Mouse (Mus musculus) c-Kit-negative CD71-positive TER-119-positive erythroid progenitor cells, embryonic 14.5 days (primary cell): ENCODE results near the gene Fkbp6.

Source experiments
- DNase-seq: peaks from one replicate; pipeline ENCODE4 v3.0.0-alpha.2; 2013; ENCODE audit warnings: low read depth, low spot score

Gene Fkbp6

GRCm38 (mm10) chr5:135276597-135276996, 73.2 kb downstream of the Fkbp6 start:
- no peak for DNase-seq

GRCm38 (mm10) chr5:135274663-135275396, 75.0 kb downstream of the Fkbp6 start:
- DNase-seq: no peak

GRCm38 (mm10) chr5:135271563-135272165, 78.2 kb downstream of the Fkbp6 start:
- DNase-seq: no peak

GRCm38 (mm10) chr5:135270361-135270760, 79.5 kb downstream of the Fkbp6 start:
- DNase-seq: no peak

GRCm38 (mm10) chr5:135269451-135269850, 80.4 kb downstream of the Fkbp6 start:
- no peak for DNase-seq

GRCm38 (mm10) chr5:135264548-135264947, 85.3 kb downstream of the Fkbp6 start:
- DNase-seq: no peak

GRCm38 (mm10) chr5:135263866-135264503, 85.9 kb downstream of the Fkbp6 start:
- DNase-seq: no peak

GRCm38 (mm10) chr5:135258280-135259150, 91.3 kb downstream of the Fkbp6 start:
- DNase-seq: no peak

- no peak for DNase-seq
Observed at GRCm38 (mm10) chr5:135257559-135257958, 92.3 kb downstream of the Fkbp6 start.

- DNase-seq: no peak
Observed at GRCm38 (mm10) chr5:135256166-135256565, 93.7 kb downstream of the Fkbp6 start.

- no peak for DNase-seq
Observed at GRCm38 (mm10) chr5:135253741-135254401, 96.0 kb downstream of the Fkbp6 start.

GRCm38 (mm10) chr5:135251079-135251454, 98.8 kb downstream of the Fkbp6 start, which contains the start of gene Fzd9:
Fzd9 (minus strand) TSS chr5:135251230.
- DNase-seq: peak; percentile 49

- DNase-seq: no peak
Observed at GRCm38 (mm10) chr5:135250186-135251078, 99.4 kb downstream of the Fkbp6 start.

- DNase-seq: no peak
Observed at GRCm38 (mm10) chr5:135248956-135249676, 100.7 kb downstream of the Fkbp6 start.

- no peak for DNase-seq
Observed at GRCm38 (mm10) chr5:135247337-135247736, 102.5 kb downstream of the Fkbp6 start.

- no peak for DNase-seq
Observed at GRCm38 (mm10) chr5:135246531-135246930, 103.3 kb downstream of the Fkbp6 start.

- no peak for DNase-seq
Observed at GRCm38 (mm10) chr5:135243166-135243565, 106.7 kb downstream of the Fkbp6 start.

- DNase-seq: no peak
Observed at GRCm38 (mm10) chr5:135242608-135243007, 107.2 kb downstream of the Fkbp6 start.

GRCm38 (mm10) chr5:135242136-135242535, 107.7 kb downstream of the Fkbp6 start:
- no peak for DNase-seq
